Mouse (Mus musculus) kidney, adult 2 months (tissue): ENCODE data around the gene Ssh3. TPM values are rescaled to one million over a fixed set of nuclear protein-coding genes. Genes with fewer than 3 reads are reported as not detected.

ENCODE experiments used
- DNase-seq: peaks from one replicate; pipeline ENCODE4 v3.0.0; 2021
- H3K27ac ChIP-seq: fragments of 200-500 bp; 2 replicates; pipeline ENCODE4 v1.5.1; 2012; ENCODE audit warnings: low read depth, low read length, control low read depth, inconsistent platforms; ENCODE audit not compliant: insufficient read depth
- H3K27me3 ChIP-seq: fragments of 200-500 bp; replicated peaks from 2 replicates; pipeline ENCODE4 v1.6.1; 2012; ENCODE audit warnings: mild to moderate bottlenecking, moderate library complexity, low read length, inconsistent platforms; ENCODE audit not compliant: control insufficient read depth, insufficient read depth
- H3K36me3 ChIP-seq: fragments of 200-500 bp; 2 replicates; pipeline ENCODE4 v1.6.1; 2012; ENCODE audit warnings: mild to moderate bottlenecking, moderate library complexity, low read length, inconsistent platforms; ENCODE audit not compliant: control insufficient read depth, insufficient read depth
- H3K4me1 ChIP-seq: fragments of 200-500 bp; 2 replicates; pipeline ENCODE4 v1.6.1; 2011; ENCODE audit warnings: low read length; ENCODE audit not compliant: control insufficient read depth, insufficient read depth
- H3K4me3 ChIP-seq: fragments of 200-500 bp; 2 replicates; pipeline ENCODE4 v1.5.1; 2011; ENCODE audit warnings: mild to moderate bottlenecking, low read depth, low read length, control low read depth; ENCODE audit not compliant: insufficient read depth
- CTCF ChIP-seq: fragments of 200-500 bp; conservative IDR thresholded peaks from 2 replicates; pipeline ENCODE4 v1.5.1; 2011; ENCODE audit warnings: low read depth, mild to moderate bottlenecking, control low read depth, low read length, moderate library complexity, mixed read lengths; ENCODE audit not compliant: insufficient read depth, insufficient read length
- POLR2A ChIP-seq: fragments of 200-500 bp; IDR thresholded peaks from one replicate; pipeline ENCODE4 v1.6.1; 2011; ENCODE audit warnings: low read depth, low read length, control low read depth
- WGBS: fragments of 180-500 bp; shearing (Covaris S2); methylation state at CpG from one replicate; pipeline ENCODE4 v1.1.7; 2018; 5-methylcytosine and 5-hydroxymethylcytosine counted together
- polyA plus RNA-seq: library from polyadenylated mRNA; depleted of rRNA; stranded (reverse); fragments of >200 nt; gene quantifications from 2 replicates; pipeline ENCODE4 v1.2.3, GENCODE M21; 2012

Ssh3 gene
- polyA plus RNA-seq, 1 experiment, result 39.0 TPM

- peak; percentile 82 for DNase-seq
- no peaks in the 10 kb centered on the region for H3K36me3 ChIP-seq
- no peaks in the 10 kb centered on the region for H3K27me3 ChIP-seq
- 0 out of 2 replicates have a peak overlapping the region, but pooled peaks have one; percentile 11 for H3K27ac ChIP-seq
- no peak for TF ChIP-seq POLR2A
- no peak for TF ChIP-seq CTCF
- H3K4me1 ChIP-seq, result peaks cover 6% of the 10 kb centered on the region
- WGBS, result 43% methylated on average over 11 of the region's 11 CpGs
- H3K4me3 ChIP-seq, result no peak overlapping the region
Observed at GRCm38 (mm10) chr19:4222165-4222564, 46.8 kb downstream of the Ssh3 start.

- TF ChIP-seq CTCF (no peak), POLR2A (no peak)
- peak; percentile 68 for DNase-seq
- WGBS, result 44% methylated on average over 14 of the region's 14 CpGs
- Histone ChIP-seq H3K27me3 (no peaks in the 10 kb centered on the region), H3K4me1 (peaks cover 6% of the 10 kb centered on the region), H3K4me3 (no peak overlapping the region), H3K27ac (peak overlapping the region; percentile 36), H3K36me3 (no peaks in the 10 kb centered on the region)
Observed at GRCm38 (mm10) chr19:4220957-4221743, 47.8 kb downstream of the Ssh3 start.

DNA sequence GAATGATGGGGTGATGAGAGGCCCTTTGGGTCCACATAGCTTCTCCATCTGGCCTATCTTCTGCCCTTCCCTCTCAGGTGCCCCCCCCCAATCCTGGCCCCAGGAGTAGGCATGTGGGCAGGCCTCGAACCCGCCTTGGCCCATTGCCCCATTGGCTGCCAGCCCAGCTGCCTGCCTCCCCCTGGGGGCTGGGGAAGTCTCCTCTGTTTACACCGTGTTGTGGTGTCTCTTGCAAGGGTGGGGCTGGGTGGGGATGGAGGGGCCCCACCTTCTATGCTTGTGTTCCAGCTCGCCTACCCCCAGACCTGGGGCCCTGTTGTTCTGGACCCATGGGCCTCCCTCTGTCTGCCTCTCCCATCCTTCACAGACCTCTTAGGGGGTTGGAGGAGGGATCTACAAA, 48.6 kb downstream of the Ssh3 start:
- H3K4me3 ChIP-seq, result no peak overlapping the region
- no peak for TF ChIP-seq POLR2A
- TF ChIP-seq CTCF, result no peak
- DNase-seq, result no peak
- peaks cover 6% of the 10 kb centered on the region for H3K4me1 ChIP-seq
- no peaks in the 10 kb centered on the region for H3K27me3 ChIP-seq
- H3K27ac ChIP-seq, result no peak overlapping the region
- WGBS, result 44% methylated on average over 4 of the region's 4 CpGs
- no peaks in the 10 kb centered on the region for H3K36me3 ChIP-seq

- no peak for DNase-seq
- peaks cover 6% of the 10 kb centered on the region for H3K4me1 ChIP-seq
Observed at GRCm38 (mm10) chr19:4219943-4220342, 49.0 kb downstream of the Ssh3 start.

GRCm38 (mm10) chr19:4218784-4219183, 50.2 kb downstream of the Ssh3 start:
- 94% methylated on average over 1 of the region's 1 CpGs for WGBS
- no peak for DNase-seq
- TF ChIP-seq POLR2A (no peak), CTCF (no peak)
- H3K27me3 ChIP-seq, result no peaks in the 10 kb centered on the region
- no peak overlapping the region for H3K27ac ChIP-seq
- no peaks in the 10 kb centered on the region for H3K36me3 ChIP-seq
- H3K4me3 ChIP-seq, result no peak overlapping the region
- H3K4me1 ChIP-seq, result peaks cover 8% of the 10 kb centered on the region

More at GRCm38 (mm10) chr19:4219943-4220342, 49.0 kb downstream of the Ssh3 start:
- H3K27ac ChIP-seq, result no peak overlapping the region
- H3K4me3 ChIP-seq, result no peak overlapping the region
- TF ChIP-seq CTCF (no peak), POLR2A (no peak)
- 89% methylated on average over 6 of the region's 6 CpGs for WGBS
- H3K27me3 ChIP-seq, result no peaks in the 10 kb centered on the region
- no peaks in the 10 kb centered on the region for H3K36me3 ChIP-seq

- H3K27me3 ChIP-seq, result no peaks in the 10 kb centered on the region
- no peaks in the 10 kb centered on the region for H3K36me3 ChIP-seq
- TF ChIP-seq POLR2A (no peak), CTCF (no peak)
- peaks cover 12% of the 10 kb centered on the region for H3K4me1 ChIP-seq
- H3K27ac ChIP-seq, result no peak overlapping the region
- H3K4me3 ChIP-seq, result no peak overlapping the region
- DNase-seq, result no peak
- WGBS, result 95% methylated on average over 10 of the region's 11 CpGs
Observed at GRCm38 (mm10) chr19:4218293-4218692, 50.7 kb downstream of the Ssh3 start.

GRCm38 (mm10) chr19:4217855-4218254, 51.1 kb downstream of the Ssh3 start:
- Histone ChIP-seq H3K27ac (no peak overlapping the region), H3K4me1 (peaks cover 15% of the 10 kb centered on the region), H3K4me3 (no peak overlapping the region), H3K36me3 (no peaks in the 10 kb centered on the region), H3K27me3 (no peaks in the 10 kb centered on the region)
- 73% methylated on average over 3 of the region's 3 CpGs for WGBS
- no peak for DNase-seq
- TF ChIP-seq POLR2A (no peak), CTCF (no peak)
